Mouse (Mus musculus): Measurements from ENCODE around the gene Lnx2. TPM values are rescaled to one million over a fixed set of nuclear protein-coding genes. Genes with fewer than 3 reads are reported as not detected.

Gene Lnx2
- 10 to 100 TPM; 26.6 to 33.9 TPM for total RNA-seq (2023)

GRCm38 (mm10) chr5:147076026-147076798 is at the start of gene Lnx2:
Lnx2 (minus strand) TSS chr5:147076586.

GRCm38 (mm10) chr5:147076799-147077165 is 396 bp upstream of the Lnx2 start, which contains the start of gene Polr1d:
Polr1d (plus strand) TSS chr5:147077050.

Other genes with a start within 250 kb of the Lnx2 start
- 100 to 1,000 TPM; 653 to 692 TPM for gene Rpl21, start 243.7 kb downstream of the Lnx2 start, total RNA-seq (2023)
- 1 to 10 TPM in 1 of 2 experiments, under 1 TPM in 1; 0.67 to 1.0 TPM for gene Rasl11a, start 231.5 kb downstream of the Lnx2 start, total RNA-seq (2023)
- gene Gtf3a, start 127.9 kb downstream of the Lnx2 start, total RNA-seq (2023) = 10 to 100 TPM; 29.5 to 34.3 TPM
- gene Mtif3, start 112.8 kb downstream of the Lnx2 start, total RNA-seq (2023) = 10 to 100 TPM; 18.5 to 20.1 TPM
- gene Polr1d, start 464 bp upstream of the Lnx2 start, total RNA-seq (2023) = 100 to 1,000 TPM in 1 of 2 experiments, 10 to 100 TPM in 1; 98.9 to 103 TPM
- not detected for gene Gsx1, start 112.1 kb upstream of the Lnx2 start, total RNA-seq (2023)
- not detected for gene Pdx1, start 193.4 kb upstream of the Lnx2 start, total RNA-seq (2023)
- gene Cdx2, start 230.7 kb upstream of the Lnx2 start, total RNA-seq (2023) = not detected
- gene Urad, start 245.9 kb upstream of the Lnx2 start, total RNA-seq (2023) = not detected

Measured in B cell, adult 67 days (primary cell).